ENCODE assay signal across 1 mouse cellular context in the genomic region with DNA sequence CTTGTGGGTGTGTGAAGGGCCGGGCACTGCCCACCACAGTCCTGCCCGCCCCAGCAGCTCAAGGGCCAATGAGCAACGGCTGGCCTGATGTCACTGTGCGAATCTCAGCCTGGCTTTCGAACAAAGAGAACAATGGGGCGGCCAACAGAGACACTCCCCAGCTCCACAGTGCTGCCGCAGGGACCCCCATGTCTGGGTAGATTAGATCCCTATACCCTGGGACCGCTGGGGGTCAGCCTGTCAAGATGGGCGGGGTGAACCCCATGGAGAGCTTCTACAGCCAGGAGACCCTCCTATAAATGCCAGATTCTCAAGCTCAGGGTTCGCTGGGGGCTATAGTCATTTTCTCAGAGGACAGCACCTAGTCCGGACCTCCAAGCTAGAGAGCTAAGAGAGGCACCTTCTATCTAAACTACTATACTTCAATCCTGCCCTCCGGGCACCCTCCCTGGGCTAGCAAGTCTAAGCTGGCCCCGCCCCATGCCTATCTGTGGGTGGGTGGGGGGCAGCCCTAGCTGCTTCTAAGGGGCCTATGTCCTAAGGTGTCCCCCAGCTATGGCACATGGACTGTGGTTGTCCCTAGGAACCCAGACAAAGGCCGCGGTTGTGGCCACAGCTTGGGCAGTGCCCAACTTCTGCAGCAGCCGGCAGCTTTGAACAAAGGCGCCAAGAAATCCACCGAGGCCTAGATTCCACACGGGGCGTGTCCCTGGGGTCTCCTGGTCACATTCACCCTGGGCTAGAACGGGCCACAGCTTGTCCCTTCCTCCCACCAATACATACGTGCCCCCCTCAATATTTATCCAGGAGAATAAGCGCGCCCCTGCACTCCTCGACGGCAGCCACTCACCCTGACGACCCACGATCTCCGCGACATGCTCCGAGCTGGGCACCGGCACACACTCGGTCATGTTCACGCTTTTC.
TF ChIP-seq lines count a peak whose summit lies in the region.

No protein-coding gene starts in this region.

TF ChIP-seq in CH12.LX, 34 proteins besides CTCF, POLR2A, EP300 and RAD21:
- TF ChIP-seq ZC3H11A (IDR thresholded peaks at IDR 0.05; ENCODE audit: low read depth, low read length) (no peak), MAX (IDR thresholded peaks at IDR 0.05; ENCODE audit: low read length) (no peak), RCOR1 (conservative IDR thresholded peaks at IDR 0.05; ENCODE audit: low read depth, low read length) (no peak), E2F4 (IDR thresholded peaks at IDR 0.05; ENCODE audit: insufficient replicate concordance, low read depth, low read length) (no peak), UBTF (IDR thresholded peaks at IDR 0.05; ENCODE audit: low read depth, low read length) (no peak), IRF4 (IDR thresholded peaks at IDR 0.05; ENCODE audit: low read depth, low read length) (no peak), USF1 (IDR thresholded peaks at IDR 0.05; ENCODE audit: low read depth, low read length) (no peak)
